Mouse (Mus musculus) brain, embryonic 14.5 days (tissue): ENCODE data around the gene Gm11985. TPM values are rescaled to one million over a fixed set of nuclear protein-coding genes. Genes with fewer than 3 reads are reported as not detected.

Experiments
- DNase-seq: peaks from one replicate; pipeline ENCODE4 v3.0.0-alpha.2; 2011; ENCODE audit warnings: low read depth
- CTCF ChIP-seq: fragments of 200-500 bp; IDR thresholded peaks from 2 replicates; pipeline ENCODE4 v1.5.1; 2012; ENCODE audit warnings: inconsistent platforms, mild to moderate bottlenecking, moderate library complexity, borderline replicate concordance; ENCODE audit not compliant: insufficient read depth, insufficient read length; ENCODE audit errors: extremely low read depth
- POLR2A ChIP-seq: fragments of 200-500 bp; IDR thresholded peaks from 2 replicates; pipeline ENCODE4 v1.6.1; 2012; ENCODE audit warnings: mild to moderate bottlenecking, inconsistent platforms, borderline replicate concordance; ENCODE audit not compliant: poor library complexity, insufficient read depth, insufficient read length, severe bottlenecking; ENCODE audit errors: extremely low read depth
- polyA plus RNA-seq: library from polyadenylated mRNA; depleted of rRNA; stranded (reverse); fragments of >200 nt; gene quantifications from 2 replicates; pipeline ENCODE4 v1.2.3, GENCODE M21; 2012

The Gm11985 gene
- polyA plus RNA-seq, 1 experiment, result not detected

DNA sequence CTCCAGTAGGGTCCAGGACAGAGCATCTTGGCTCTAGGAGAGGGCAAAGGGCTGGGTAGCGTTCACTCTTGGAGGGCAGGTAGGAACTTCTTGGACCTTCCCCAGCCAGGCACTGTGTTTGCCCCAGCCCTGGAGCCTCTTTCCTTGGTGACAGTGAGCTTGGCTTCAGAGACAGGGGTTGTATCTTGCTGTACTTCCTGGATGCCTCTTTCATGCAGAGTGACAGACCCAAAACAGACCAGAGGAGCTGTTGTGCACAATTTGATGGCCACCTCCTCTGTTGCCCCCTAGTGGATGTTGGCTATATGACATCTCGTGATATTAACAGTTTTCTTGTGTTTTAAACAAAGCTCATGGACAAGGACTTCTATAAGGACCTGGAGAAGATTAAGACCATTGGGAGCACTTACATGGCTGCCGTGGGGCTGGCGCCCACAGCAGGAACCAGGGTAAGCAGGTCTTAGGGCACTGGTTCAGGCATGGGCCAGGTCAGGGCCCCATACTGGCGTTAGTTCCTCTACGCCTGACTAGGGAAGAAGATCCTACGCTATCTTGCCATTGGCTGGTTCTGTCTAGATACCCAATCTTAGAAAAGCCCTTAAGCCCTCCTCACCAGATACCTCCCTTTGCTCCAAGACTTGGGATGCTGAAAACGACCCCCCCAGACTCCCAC, 26.7 kb downstream of the Gm11985 start:
- TF ChIP-seq CTCF (peak; percentile 70; the same call in 1 of the 2 replicates), POLR2A (no peak)
- peak; percentile 70 for DNase-seq

DNA sequence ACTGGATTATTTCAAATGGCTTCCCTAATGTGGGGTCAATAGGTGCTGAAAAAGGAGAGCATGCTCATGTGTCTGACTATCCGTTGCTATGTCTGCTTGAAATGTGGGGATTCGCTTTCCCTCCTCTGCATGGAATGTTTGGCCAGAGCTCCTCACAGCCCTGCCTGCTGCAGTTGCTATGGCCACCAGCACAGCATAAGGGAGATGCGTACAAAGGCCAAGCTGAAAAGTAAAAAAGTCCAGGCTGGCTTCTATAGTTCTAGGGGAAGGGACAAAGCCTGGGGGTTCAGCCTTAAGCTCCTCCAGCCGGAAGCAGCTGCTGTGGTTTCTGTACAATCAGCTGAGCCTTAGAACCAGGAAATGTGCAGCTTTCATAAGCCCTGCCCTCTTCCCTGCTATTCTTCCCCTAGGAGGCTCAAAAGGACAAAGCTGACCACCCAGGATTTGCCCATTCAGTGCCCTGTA, 27.7 kb downstream of the Gm11985 start:
- TF ChIP-seq CTCF (no peak), POLR2A (no peak)
- peak; percentile 67 for DNase-seq

DNA sequence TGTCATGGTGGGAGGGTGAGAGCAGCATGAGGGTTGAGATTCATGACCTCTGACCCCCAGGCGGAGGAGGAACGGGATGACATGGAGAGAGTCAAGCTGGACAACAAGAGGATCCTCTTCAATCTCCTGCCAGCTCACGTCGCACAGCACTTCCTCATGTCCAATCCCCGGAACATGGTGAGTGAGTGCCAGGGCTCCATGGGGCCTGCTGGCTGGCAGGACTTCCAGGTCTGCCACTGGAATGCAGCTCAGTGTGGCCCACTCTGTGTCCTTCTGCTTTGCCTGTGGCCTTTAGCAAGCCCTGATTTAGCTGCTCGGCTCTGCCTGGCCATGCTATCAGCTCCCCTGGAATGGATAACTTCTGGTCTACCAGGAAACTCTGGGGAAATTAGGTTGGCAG, 28.2 kb downstream of the Gm11985 start:
- TF ChIP-seq POLR2A, result no peak
- TF ChIP-seq CTCF, result no peak
- no peak for DNase-seq

DNA sequence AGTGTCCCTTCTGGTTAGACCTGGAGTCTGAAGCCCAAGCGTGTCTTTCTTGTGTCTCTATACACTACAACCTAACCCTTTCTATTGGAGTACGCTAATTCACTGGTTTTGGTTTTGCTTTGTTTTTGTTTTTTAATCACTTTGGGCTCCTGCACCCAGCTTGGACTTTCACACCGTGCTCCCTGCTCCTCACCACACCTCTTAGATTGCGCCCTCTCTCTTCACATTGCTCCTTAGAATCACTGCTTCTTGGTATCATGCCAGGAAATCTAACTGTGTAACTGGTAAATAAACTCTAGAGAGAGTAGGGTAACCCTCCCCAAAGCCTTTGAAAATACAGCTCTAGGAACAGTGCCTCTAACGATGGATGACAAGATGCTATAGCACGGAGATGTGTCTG, 30.2 kb downstream of the Gm11985 start:
- no peak for DNase-seq
- TF ChIP-seq CTCF (no peak), POLR2A (no peak)

DNA sequence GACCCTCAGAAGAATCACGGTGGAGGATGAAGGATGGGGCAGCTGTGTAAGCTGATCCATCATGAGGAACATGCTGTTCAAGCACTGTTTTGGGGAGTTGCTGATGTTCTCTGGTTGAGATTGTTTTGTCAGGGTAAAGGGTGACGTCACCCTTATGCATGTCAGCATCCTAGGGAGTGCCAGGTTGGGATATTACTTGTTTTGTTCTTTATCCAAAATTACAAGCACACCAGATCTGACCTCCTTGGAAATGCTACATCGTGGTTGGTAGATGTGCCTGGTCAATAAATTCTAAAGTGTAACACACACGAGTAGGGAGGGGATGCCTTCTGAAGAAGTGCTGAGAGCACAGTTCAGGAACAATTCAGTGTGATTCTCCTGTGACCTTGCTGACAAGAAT, 31.9 kb downstream of the Gm11985 start:
- no peak for DNase-seq
- TF ChIP-seq CTCF (no peak), POLR2A (no peak)

DNA sequence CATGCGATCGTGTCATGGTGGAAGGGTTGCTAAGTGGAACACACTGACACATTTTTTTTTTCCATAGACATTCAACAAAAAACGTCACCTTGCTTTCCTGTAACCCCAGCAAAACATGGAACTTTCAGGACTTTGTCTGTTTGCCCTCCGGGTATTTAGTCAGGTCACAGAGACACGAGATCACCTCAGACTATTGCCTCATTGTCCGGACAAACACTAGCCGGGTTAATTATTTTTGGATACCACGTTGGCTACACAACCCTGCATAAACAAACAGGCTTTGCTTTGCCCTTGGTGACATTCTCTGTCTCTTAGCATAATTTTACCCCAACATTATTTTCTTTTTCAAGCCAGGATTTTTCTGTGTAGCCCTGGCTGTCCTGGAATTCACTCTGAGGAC, 35.3 kb downstream of the Gm11985 start:
- TF ChIP-seq POLR2A (no peak), CTCF (no peak)
- DNase-seq, result no peak

DNA sequence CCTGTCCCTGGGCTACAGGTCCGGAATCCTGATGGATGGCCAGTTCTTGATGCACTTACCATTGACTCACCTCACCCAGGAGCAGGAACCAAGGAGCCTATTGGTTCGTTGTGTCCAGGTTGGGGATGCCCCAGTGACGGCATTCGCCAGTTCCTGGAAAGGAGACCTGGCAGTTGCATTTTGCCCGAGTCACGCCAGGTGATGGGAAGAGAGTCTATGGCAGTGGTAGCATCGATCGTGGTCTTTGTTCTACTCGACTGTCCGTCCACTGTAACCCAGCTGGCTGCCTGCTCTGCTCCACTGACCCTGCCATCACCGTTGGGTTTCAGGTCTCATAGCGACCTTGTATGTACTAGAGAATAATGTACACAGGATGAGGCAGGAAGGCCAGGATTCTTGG, 36.0 kb downstream of the Gm11985 start:
- no peak for TF ChIP-seq CTCF
- no peak for TF ChIP-seq POLR2A
- no peak for DNase-seq

DNA sequence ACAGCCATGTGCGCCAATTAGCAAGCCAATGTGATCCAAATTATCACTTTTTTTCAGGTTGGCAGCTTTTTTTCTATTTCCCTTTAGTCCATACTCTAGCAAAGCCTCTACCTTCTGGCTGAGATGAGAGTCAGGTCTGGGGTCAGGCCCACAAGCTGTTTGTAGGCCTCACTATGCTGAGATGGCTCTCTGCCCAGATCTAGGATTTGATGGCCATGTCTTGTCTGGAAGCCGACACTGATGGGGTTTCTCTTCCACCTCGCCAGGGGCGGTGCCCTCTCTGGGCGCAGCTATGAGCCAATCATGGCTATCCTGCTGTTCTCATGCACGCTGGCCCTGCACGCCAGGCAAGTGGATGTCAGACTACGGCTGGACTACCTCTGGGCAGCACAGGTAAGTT, 37.9 kb downstream of the Gm11985 start:
- peak; percentile 68 for DNase-seq
- TF ChIP-seq CTCF, result no peak
- TF ChIP-seq POLR2A, result no peak

DNA sequence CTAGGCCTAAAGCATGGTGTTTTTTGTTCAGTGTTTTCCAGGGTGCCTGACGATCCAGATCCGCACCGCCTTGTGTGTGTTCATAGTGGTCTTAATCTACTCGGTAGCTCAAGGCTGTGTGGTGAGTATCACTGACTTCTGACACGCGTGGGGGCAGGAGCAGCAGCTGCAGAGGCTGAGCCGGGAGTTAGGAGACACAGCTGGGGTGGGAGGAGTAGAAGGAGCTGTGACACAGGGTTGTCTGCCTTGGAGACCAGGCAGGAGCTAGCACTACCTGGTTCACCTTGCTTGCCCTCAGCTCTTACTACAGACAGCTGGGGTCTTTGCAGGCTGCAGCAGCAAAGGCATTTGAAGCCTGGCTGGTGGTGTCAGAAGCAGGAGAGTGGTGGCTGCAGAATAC, 38.9 kb downstream of the Gm11985 start:
- TF ChIP-seq POLR2A (no peak), CTCF (no peak)
- DNase-seq, result no peak

DNA sequence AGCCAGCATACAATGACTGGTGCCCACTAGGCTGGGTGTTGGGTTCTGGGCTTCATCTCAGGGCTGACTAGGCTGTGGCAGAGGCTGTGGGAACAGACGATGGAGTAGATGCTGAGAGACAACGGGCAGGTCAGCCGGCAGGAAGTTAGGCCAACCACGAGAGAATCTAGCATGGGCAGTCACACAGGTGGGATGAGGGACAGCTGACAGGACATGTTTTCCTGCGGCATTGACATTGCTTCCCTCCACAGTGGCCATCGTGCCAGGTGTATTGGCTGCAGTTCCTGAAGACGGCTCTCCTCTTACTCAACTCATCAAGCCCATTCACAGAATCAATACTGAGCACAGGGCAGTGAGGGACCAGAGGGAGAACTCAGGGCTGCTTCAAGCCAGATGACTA, 40.4 kb downstream of the Gm11985 start:
- no peak for TF ChIP-seq POLR2A
- no peak for TF ChIP-seq CTCF
- DNase-seq, result no peak

DNA sequence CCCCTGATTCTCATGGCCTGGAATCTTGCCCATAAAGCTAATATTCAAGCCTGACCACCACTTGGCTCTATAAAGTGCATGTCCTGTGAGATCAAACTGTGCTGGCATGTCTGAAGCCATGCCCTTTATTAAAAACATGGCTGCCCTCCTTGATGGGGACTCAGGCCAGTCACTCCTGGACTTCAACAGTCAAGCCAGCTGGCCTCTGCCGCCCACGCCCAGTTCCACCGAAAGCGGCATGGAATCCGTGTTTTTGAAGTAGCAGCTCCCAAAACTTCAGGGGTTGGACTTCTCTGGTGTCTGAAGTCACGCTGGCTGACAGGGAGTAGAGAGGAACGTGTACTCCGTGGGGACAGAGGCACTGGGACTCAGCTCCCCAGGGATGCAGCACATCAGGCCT, 40.8 kb downstream of the Gm11985 start:
- no peak for TF ChIP-seq POLR2A
- no peak for TF ChIP-seq CTCF

DNA sequence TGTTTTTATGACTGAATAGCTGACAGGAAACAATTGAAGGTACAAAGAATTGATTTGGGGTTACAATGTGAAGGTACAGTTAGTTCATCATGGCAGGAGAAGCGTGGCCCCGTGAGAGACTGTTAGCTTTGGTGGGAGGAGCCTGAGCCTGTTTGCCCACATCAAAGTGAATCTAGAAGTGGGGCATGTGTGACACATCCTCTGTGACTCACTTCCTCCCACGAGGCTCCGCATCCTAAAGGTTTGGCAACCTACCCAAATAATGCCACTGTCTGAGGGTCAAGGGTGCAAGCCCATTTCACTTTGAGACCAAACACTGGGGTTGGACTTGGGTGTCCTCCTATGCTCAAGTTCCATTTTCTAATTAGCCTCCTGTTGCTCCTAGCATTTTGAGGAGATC, 43.1 kb downstream of the Gm11985 start:
- DNase-seq, result no peak
- TF ChIP-seq POLR2A, result no peak

More for the DNA sequence above, 40.8 kb downstream of the Gm11985 start:
- DNase-seq, result no peak
